Mouse (Mus musculus): ENCODE data around the gene Rora.

GRCm38 (mm10) chr9:68850321-68850720 lies 196.7 kb downstream of the Rora start:
- TF ChIP-seq CTCF (IDR thresholded peaks at IDR 0.05; ENCODE audit: low read depth) (no peak), EP300 (optimal IDR thresholded peaks at IDR 0.05) (no peak)

All from stomach, postnatal 0 days (tissue).